Mouse (Mus musculus) cortical plate, adult 2 months (tissue): ENCODE measurements around the gene Ccl9.

Experiments used
- CTCF ChIP-seq: fragments of 200-500 bp; IDR thresholded peaks from 2 replicates; pipeline ENCODE4 v1.5.1; 2011; ENCODE audit warnings: mild to moderate bottlenecking, control low read depth, low read length; ENCODE audit not compliant: insufficient read depth; ENCODE audit errors: extremely low read depth
- POLR2A ChIP-seq: fragments of 200-500 bp; IDR thresholded peaks from 2 replicates; pipeline ENCODE4 v1.6.1; 2011; ENCODE audit warnings: mild to moderate bottlenecking, low read length, control low read depth; ENCODE audit not compliant: insufficient read depth; ENCODE audit errors: extremely low read depth

- no peak for TF ChIP-seq CTCF
- no peak for TF ChIP-seq POLR2A
Measured at GRCm38 (mm10) chr11:83618238-83618637, 39.8 kb upstream of the Ccl9 start.
